In genomic region chr7:15919947-15920346, GRCm38 (mm10) we compare ENCODE assay signal across 10 mouse cellular contexts. TPM values are rescaled to one million over a fixed set of nuclear protein-coding genes. Genes with fewer than 3 reads are reported as not detected.
A peak's percentile ranks its signal among the peaks of the same experiment; 100 is the strongest.
DNase-seq lines count a peak whose midpoint lies in the region; ATAC-seq and TF ChIP-seq lines count a peak whose summit lies in the region.
"Had no signal": no experiment of that assay in that cellular context is flagged by ENCODE, and none has a peak within 500 bp of the region (broad histone marks: within the 10 kb centered on the region; RNA-seq: fewer than 3 reads in every experiment).

No protein-coding gene starts in this region.

- no peaks in the 10 kb centered on the region for H3K9me3 ChIP-seq in kidney, postnatal 0 days (replicated peaks; ENCODE audit: low read length)
- no peaks in the 10 kb centered on the region for H3K9me3 ChIP-seq in forebrain, embryonic 12.5 days
- no peaks in the 10 kb centered on the region for H3K9me3 ChIP-seq in intestine, embryonic 15.5 days
- no peaks in the 10 kb centered on the region for H3K9me3 ChIP-seq in neural tube, embryonic 12.5 days

- DNase-seq in kidney, postnatal 0 days (ENCODE audit: low spot score): no peak
- DNase-seq in kidney, adult 2 months: no peak
- DNase-seq in cerebellum, adult 2 months: no peak
- no peak for DNase-seq in spleen, adult 12 weeks (ENCODE audit: low spot score)
- DNase-seq: kidney, adult 9 months had no signal

- H3K4me3 ChIP-seq in kidney, postnatal 0 days (replicated peaks; ENCODE audit: low read depth, low read length): no peak overlapping the region
- no peak overlapping the region for H3K4me3 ChIP-seq in kidney, adult 2 months (ENCODE audit: insufficient read depth, low read depth, low read length)
- peak overlapping the region; percentile 72; the same call in 1 of the 2 replicates for H3K4me3 ChIP-seq in forebrain, embryonic 12.5 days (replicated peaks)
- no peak overlapping the region for H3K4me3 ChIP-seq in intestine, embryonic 15.5 days (replicated peaks)
- no peak overlapping the region for H3K4me3 ChIP-seq in neural tube, embryonic 12.5 days
- no peak overlapping the region for H3K4me3 ChIP-seq in cerebellum, adult 2 months (replicated peaks; ENCODE audit: insufficient read depth, low read depth, low read length)

- WGBS in kidney, postnatal 0 days: 86% methylated on average over 9 of the region's 9 CpGs
- 88% methylated on average over 9 of the region's 9 CpGs for WGBS in kidney, adult 2 months
- 95% methylated on average over 9 of the region's 9 CpGs for WGBS in forebrain, embryonic 12.5 days
- 95% methylated on average over 9 of the region's 9 CpGs for WGBS in intestine, embryonic 15.5 days
- WGBS in neural tube, embryonic 12.5 days: 93% methylated on average over 9 of the region's 9 CpGs
- WGBS in cerebellum, adult 2 months: 91% methylated on average over 9 of the region's 9 CpGs

- no peak for TF ChIP-seq CTCF in kidney, postnatal 0 days (IDR thresholded peaks at IDR 0.05; ENCODE audit: low read depth)
- TF ChIP-seq CTCF in kidney, adult 2 months (conservative IDR thresholded peaks at IDR 0.05; ENCODE audit: insufficient read depth, insufficient read length, low read depth, low read length): no peak
- no peak for TF ChIP-seq CTCF in cerebellum, adult 2 months (IDR thresholded peaks at IDR 0.05; ENCODE audit: borderline replicate concordance, insufficient read depth, low read depth, low read length)

- peaks cover 16% of the 10 kb centered on the region; the same call in 1 of the 2 replicates for H3K36me3 ChIP-seq in kidney, postnatal 0 days (ENCODE audit: insufficient read depth, low read length)
- no peaks in the 10 kb centered on the region for H3K36me3 ChIP-seq in kidney, adult 2 months (ENCODE audit: control insufficient read depth, insufficient read depth, low read length)
- peaks cover 42% of the 10 kb centered on the region for H3K36me3 ChIP-seq in forebrain, embryonic 12.5 days (replicated peaks)
- H3K36me3 ChIP-seq in intestine, embryonic 15.5 days: peaks cover 19% of the 10 kb centered on the region; the same call in 1 of the 2 replicates
- H3K36me3 ChIP-seq in neural tube, embryonic 12.5 days: peaks cover 35% of the 10 kb centered on the region

- H3K4me1 ChIP-seq in kidney, postnatal 0 days (replicated peaks; ENCODE audit: insufficient read depth, low read length): peaks cover 10% of the 10 kb centered on the region
- H3K4me1 ChIP-seq in kidney, adult 2 months (ENCODE audit: control insufficient read depth, insufficient read depth, low read length): peaks cover 4% of the 10 kb centered on the region; the same call in 1 of the 2 replicates
- H3K4me1 ChIP-seq in forebrain, embryonic 12.5 days: peaks cover 22% of the 10 kb centered on the region
- peaks cover 20% of the 10 kb centered on the region for H3K4me1 ChIP-seq in intestine, embryonic 15.5 days (replicated peaks)
- peaks cover 20% of the 10 kb centered on the region for H3K4me1 ChIP-seq in neural tube, embryonic 12.5 days
- peaks cover 4% of the 10 kb centered on the region for H3K4me1 ChIP-seq in cerebellum, adult 2 months (ENCODE audit: control insufficient read depth, insufficient read depth, low read length)

- ATAC-seq in kidney, postnatal 0 days (replicated peaks; ENCODE audit: low FRiP score, low read depth): no peak
- ATAC-seq in forebrain, embryonic 12.5 days (ENCODE audit: low FRiP score): no peak
- ATAC-seq in intestine, embryonic 15.5 days: no peak
- no peak for ATAC-seq in neural tube, embryonic 12.5 days (ENCODE audit: low FRiP score, low read depth)

- H3K9ac ChIP-seq in kidney, postnatal 0 days (ENCODE audit: low read depth, low read length): no peak overlapping the region
- 0 out of 2 replicates have a peak overlapping the region, but pooled peaks have one; percentile 76 for H3K9ac ChIP-seq in forebrain, embryonic 12.5 days
- no peak overlapping the region for H3K9ac ChIP-seq in intestine, embryonic 15.5 days
- H3K9ac ChIP-seq in neural tube, embryonic 12.5 days: no peak overlapping the region

- no peak for TF ChIP-seq POLR2A in kidney, adult 2 months (IDR thresholded peaks at IDR 0.05; ENCODE audit: low read depth, low read length)
- TF ChIP-seq POLR2A in cerebellum, adult 2 months (IDR thresholded peaks at IDR 0.05; ENCODE audit: borderline replicate concordance, insufficient read depth, low read length): no peak

- peak overlapping the region; percentile 70; the same call in 1 of the 2 replicates for H3K4me2 ChIP-seq in kidney, postnatal 0 days (ENCODE audit: low read length)
- H3K4me2 ChIP-seq in forebrain, embryonic 12.5 days: peak overlapping the region; percentile 81
- H3K4me2 ChIP-seq in intestine, embryonic 15.5 days (replicated peaks): peak overlapping the region; percentile 81; the same call in 1 of the 2 replicates
- H3K4me2 ChIP-seq in neural tube, embryonic 12.5 days (replicated peaks): peak overlapping the region; percentile 75

- no peak overlapping the region for H3K27ac ChIP-seq in kidney, postnatal 0 days
- H3K27ac ChIP-seq in kidney, adult 2 months (ENCODE audit: insufficient read depth, low read depth, low read length): no peak overlapping the region
- no peak overlapping the region for H3K27ac ChIP-seq in forebrain, embryonic 12.5 days
- no peak overlapping the region for H3K27ac ChIP-seq in intestine, embryonic 15.5 days
- H3K27ac ChIP-seq in neural tube, embryonic 12.5 days: no peak overlapping the region
- H3K27ac ChIP-seq in cerebellum, adult 2 months (ENCODE audit: insufficient read depth, low read length): no peak overlapping the region

- H3K27me3 ChIP-seq in kidney, postnatal 0 days (ENCODE audit: insufficient read depth, low read length): no peaks in the 10 kb centered on the region
- H3K27me3 ChIP-seq in kidney, adult 2 months (replicated peaks; ENCODE audit: control insufficient read depth, insufficient read depth, low read length): no peaks in the 10 kb centered on the region
- H3K27me3 ChIP-seq in forebrain, embryonic 12.5 days: peaks cover 9% of the 10 kb centered on the region; the same call in 1 of the 2 replicates
- H3K27me3 ChIP-seq in intestine, embryonic 15.5 days (replicated peaks): no peaks in the 10 kb centered on the region
- H3K27me3 ChIP-seq in neural tube, embryonic 12.5 days (replicated peaks): no peaks in the 10 kb centered on the region
- no peaks in the 10 kb centered on the region for H3K27me3 ChIP-seq in cerebellum, adult 2 months (ENCODE audit: control insufficient read depth, insufficient read depth, low read length)

RNA-seq across cellular contexts. Expression of gene Selenow, which starts 2.3 kb away (rescaled TPM):
- polyA plus RNA-seq in kidney, postnatal 0 days (2015; fragmentation: Nextera tagmentation; extraction: Ambion mirVana): 751 and 763 TPM in 2 replicates
- polyA plus RNA-seq in kidney, adult 2 months (2012; rRNA removed): 236 and 288 TPM in 2 replicates
- polyA plus RNA-seq in forebrain, embryonic 12.5 days (2016; fragmentation: Nextera tagmentation; extraction: Ambion mirVana): 1,130 and 1,137 TPM in 2 replicates
- polyA plus RNA-seq in intestine, embryonic 15.5 days (2015; fragmentation: Nextera tagmentation; extraction: Ambion mirVana): 645 and 657 TPM in 2 replicates
- polyA plus RNA-seq in neural tube, embryonic 12.5 days (2016; fragmentation: Nextera tagmentation; extraction: Ambion mirVana): 1,130 and 1,196 TPM in 2 replicates
- polyA plus RNA-seq in cerebellum, adult 2 months (2012; rRNA removed): 870 and 931 TPM in 2 replicates

RNA-seq across cellular contexts. Expression of gene Nop53, which starts 25.9 kb away (rescaled TPM):
- polyA plus RNA-seq in kidney, postnatal 0 days (2015; fragmentation: Nextera tagmentation; extraction: Ambion mirVana): 213 and 221 TPM in 2 replicates
- polyA plus RNA-seq in kidney, adult 2 months (2012; rRNA removed): 87.9 and 88.9 TPM in 2 replicates
- 165 and 169 TPM in 2 replicates for polyA plus RNA-seq in forebrain, embryonic 12.5 days (2016; fragmentation: Nextera tagmentation; extraction: Ambion mirVana)
- polyA plus RNA-seq in intestine, embryonic 15.5 days (2015; fragmentation: Nextera tagmentation; extraction: Ambion mirVana): 161 and 174 TPM in 2 replicates
- polyA plus RNA-seq in neural tube, embryonic 12.5 days (2016; fragmentation: Nextera tagmentation; extraction: Ambion mirVana): 157 and 169 TPM in 2 replicates
- 104 and 108 TPM in 2 replicates for polyA plus RNA-seq in cerebellum, adult 2 months (2012; rRNA removed)

RNA-seq across cellular contexts. Expression of gene Crxos, which starts 37.5 kb away (rescaled TPM):
- polyA plus RNA-seq in kidney, postnatal 0 days (2015; fragmentation: Nextera tagmentation; extraction: Ambion mirVana): not detected in 2 replicates
- polyA plus RNA-seq in kidney, adult 2 months (2012; rRNA removed): not detected in 2 replicates
- polyA plus RNA-seq in forebrain, embryonic 12.5 days (2016; fragmentation: Nextera tagmentation; extraction: Ambion mirVana): not detected in 2 replicates
- not detected in 2 replicates for polyA plus RNA-seq in intestine, embryonic 15.5 days (2015; fragmentation: Nextera tagmentation; extraction: Ambion mirVana)
- polyA plus RNA-seq in neural tube, embryonic 12.5 days (2016; fragmentation: Nextera tagmentation; extraction: Ambion mirVana): not detected in 2 replicates
- polyA plus RNA-seq in cerebellum, adult 2 months (2012; rRNA removed): 0.11 TPM in 1 of 2 replicates, not detected in the other
- polyA plus RNA-seq: liver, adult 2 months; testis, adult 2 months had no signal

RNA-seq across cellular contexts. Expression of gene Crx, which starts 40.2 kb away (rescaled TPM):
- not detected in 2 replicates for polyA plus RNA-seq in kidney, postnatal 0 days (2015; fragmentation: Nextera tagmentation; extraction: Ambion mirVana)
- polyA plus RNA-seq in kidney, adult 2 months (2012; rRNA removed): not detected in 2 replicates
- polyA plus RNA-seq in forebrain, embryonic 12.5 days (2016; fragmentation: Nextera tagmentation; extraction: Ambion mirVana): not detected in 2 replicates
- polyA plus RNA-seq in intestine, embryonic 15.5 days (2015; fragmentation: Nextera tagmentation; extraction: Ambion mirVana): not detected in 2 replicates
- polyA plus RNA-seq in neural tube, embryonic 12.5 days (2016; fragmentation: Nextera tagmentation; extraction: Ambion mirVana): not detected in 2 replicates
- not detected in 2 replicates for polyA plus RNA-seq in cerebellum, adult 2 months (2012; rRNA removed)
- polyA plus RNA-seq: liver, adult 2 months; testis, adult 2 months had no signal

RNA-seq across cellular contexts. Expression of gene Ehd2, which starts 47.4 kb away (rescaled TPM):
- 24.6 and 26.6 TPM in 2 replicates for polyA plus RNA-seq in kidney, postnatal 0 days (2015; fragmentation: Nextera tagmentation; extraction: Ambion mirVana)
- 30.2 and 33.7 TPM in 2 replicates for polyA plus RNA-seq in kidney, adult 2 months (2012; rRNA removed)
- polyA plus RNA-seq in forebrain, embryonic 12.5 days (2016; fragmentation: Nextera tagmentation; extraction: Ambion mirVana): 6.6 and 7.6 TPM in 2 replicates
- polyA plus RNA-seq in intestine, embryonic 15.5 days (2015; fragmentation: Nextera tagmentation; extraction: Ambion mirVana): 42.3 and 50.9 TPM in 2 replicates
- 9.2 and 12.1 TPM in 2 replicates for polyA plus RNA-seq in neural tube, embryonic 12.5 days (2016; fragmentation: Nextera tagmentation; extraction: Ambion mirVana)
- polyA plus RNA-seq in cerebellum, adult 2 months (2012; rRNA removed): 7.4 and 7.5 TPM in 2 replicates
